Mouse (Mus musculus): ENCODE measurements around the gene Metap2. TPM values are rescaled to one million over a fixed set of nuclear protein-coding genes. Genes with fewer than 3 reads are reported as not detected.

The Metap2 gene
- polyA plus RNA-seq, 1 experiment from 2014 or later, result 193 TPM

DNA sequence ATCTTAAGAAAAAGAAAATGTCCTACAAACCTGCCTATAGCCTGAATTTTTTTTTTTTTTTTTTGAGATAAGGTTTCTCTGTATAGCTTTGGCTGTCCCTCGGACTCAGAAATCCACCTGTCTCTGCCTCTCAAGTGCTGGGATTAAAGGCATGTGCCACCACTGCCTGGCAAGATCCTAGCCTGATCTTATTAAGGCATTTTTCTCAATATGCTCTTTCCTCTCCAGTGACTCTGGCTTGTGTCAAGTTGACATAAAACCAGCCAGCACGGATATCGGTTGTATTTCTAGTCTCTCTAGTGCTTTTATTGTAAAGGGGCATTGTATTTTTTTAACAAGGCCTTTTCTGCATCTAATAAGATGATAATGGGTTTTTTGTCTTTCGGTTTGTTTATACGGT, 27.8 kb upstream of the Metap2 start:
- no peaks in the 10 kb centered on the region for H3K36me3 ChIP-seq
- H3K4me2 ChIP-seq (replicated peaks), result no peak overlapping the region
- H3K27me3 ChIP-seq, result no peaks in the 10 kb centered on the region
- no peak for ATAC-seq (ENCODE audit: low FRiP score, low read depth)
- H3K4me1 ChIP-seq, result no peaks in the 10 kb centered on the region
- no peak overlapping the region for H3K4me3 ChIP-seq
- no peak overlapping the region for H3K9ac ChIP-seq (replicated peaks)
- 83% methylated on average over 5 of the region's 5 CpGs for WGBS
- H3K9me3 ChIP-seq, result no peaks in the 10 kb centered on the region
- H3K27ac ChIP-seq (replicated peaks), result no peak overlapping the region

DNA sequence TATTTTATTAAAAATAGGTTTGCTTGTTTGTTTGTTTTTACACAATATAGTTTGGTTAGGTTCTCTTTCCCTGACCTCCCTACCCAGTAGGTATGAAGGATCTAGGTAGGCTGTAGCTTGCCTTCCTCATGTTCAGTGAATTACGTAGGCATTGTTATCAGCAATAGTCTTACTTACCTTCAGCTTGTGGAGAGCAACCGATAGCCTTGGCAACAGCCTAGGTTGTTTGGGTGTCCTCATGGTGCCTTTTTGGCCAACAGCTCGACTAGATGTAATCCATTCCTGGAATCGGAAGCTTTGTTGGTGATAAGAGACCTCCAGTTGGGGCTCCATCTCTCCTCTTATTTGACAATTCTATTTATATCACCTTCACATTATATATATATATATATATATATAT, 24.3 kb upstream of the Metap2 start:
- Histone ChIP-seq H3K4me1 (peaks cover 1% of the 10 kb centered on the region; the same call in 1 of the 2 replicates), H3K4me2 (replicated peaks) (no peak overlapping the region), H3K9me3 (no peaks in the 10 kb centered on the region), H3K9ac (replicated peaks) (no peak overlapping the region), H3K36me3 (no peaks in the 10 kb centered on the region), H3K27ac (replicated peaks) (no peak overlapping the region), H3K4me3 (no peak overlapping the region), H3K27me3 (no peaks in the 10 kb centered on the region)
- 91% methylated on average over 4 of the region's 4 CpGs for WGBS
- no peak for ATAC-seq (ENCODE audit: low FRiP score, low read depth)

DNA sequence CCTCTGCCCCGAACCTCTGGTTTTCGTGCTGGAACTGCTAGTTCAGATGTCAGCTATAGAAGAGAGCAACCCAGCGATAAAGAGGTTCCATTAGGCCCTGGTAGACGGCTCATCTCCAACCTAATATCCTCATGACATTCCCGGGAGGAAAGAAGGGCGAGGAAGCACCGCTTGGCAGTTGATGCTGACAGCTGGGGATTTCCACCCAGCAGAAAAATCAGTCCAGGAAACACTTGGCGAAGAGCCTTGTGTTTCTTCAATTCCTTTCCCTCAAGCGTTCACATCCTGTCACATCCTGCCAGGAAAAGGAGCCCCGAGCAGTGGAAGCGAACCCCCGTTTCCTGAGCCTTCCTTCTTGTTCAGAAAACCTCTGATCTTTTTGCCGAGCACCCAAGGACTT, 22.3 kb upstream of the Metap2 start:
- H3K4me1 ChIP-seq, result peaks cover 14% of the 10 kb centered on the region; the same call in 1 of the 2 replicates
- H3K36me3 ChIP-seq, result no peaks in the 10 kb centered on the region
- no peak overlapping the region for H3K27ac ChIP-seq (replicated peaks)
- no peak overlapping the region for H3K4me2 ChIP-seq (replicated peaks)
- no peak overlapping the region for H3K4me3 ChIP-seq
- no peak overlapping the region for H3K9ac ChIP-seq (replicated peaks)
- H3K27me3 ChIP-seq, result no peaks in the 10 kb centered on the region
- whole genome bisulfite sequencing, result 82% methylated on average over 13 of the region's 13 CpGs
- H3K9me3 ChIP-seq, result no peaks in the 10 kb centered on the region
- no peak for ATAC-seq (ENCODE audit: low FRiP score, low read depth)

DNA sequence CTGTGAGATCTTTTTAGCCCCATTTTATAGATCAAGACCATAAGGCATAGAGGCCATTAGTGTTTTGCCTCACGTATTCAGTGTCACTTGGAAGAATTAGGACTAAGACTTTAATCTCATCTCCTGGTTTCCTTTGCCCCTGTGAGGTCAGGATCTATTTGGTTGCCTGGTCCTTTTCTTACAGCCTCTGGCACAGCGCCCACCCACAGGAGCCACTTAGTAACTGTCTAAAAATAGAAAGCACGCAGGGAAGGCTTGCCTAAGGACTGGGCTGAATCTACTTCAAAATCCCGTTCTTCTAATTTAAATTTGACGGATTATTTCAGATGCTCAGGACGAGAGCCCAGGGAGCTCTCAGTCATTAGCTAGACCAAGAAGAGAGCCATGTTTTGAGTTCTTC, 21.8 kb upstream of the Metap2 start:
- no peak overlapping the region for H3K4me3 ChIP-seq
- 68% methylated on average over 6 of the region's 6 CpGs for WGBS
- H3K27ac ChIP-seq (replicated peaks), result no peak overlapping the region
- peaks cover 14% of the 10 kb centered on the region; the same call in 1 of the 2 replicates for H3K4me1 ChIP-seq
- H3K36me3 ChIP-seq, result no peaks in the 10 kb centered on the region
- H3K27me3 ChIP-seq, result no peaks in the 10 kb centered on the region
- ATAC-seq (ENCODE audit: low FRiP score, low read depth), result no peak
- H3K9me3 ChIP-seq, result no peaks in the 10 kb centered on the region
- H3K9ac ChIP-seq (replicated peaks), result no peak overlapping the region
- no peak overlapping the region for H3K4me2 ChIP-seq (replicated peaks)

DNA sequence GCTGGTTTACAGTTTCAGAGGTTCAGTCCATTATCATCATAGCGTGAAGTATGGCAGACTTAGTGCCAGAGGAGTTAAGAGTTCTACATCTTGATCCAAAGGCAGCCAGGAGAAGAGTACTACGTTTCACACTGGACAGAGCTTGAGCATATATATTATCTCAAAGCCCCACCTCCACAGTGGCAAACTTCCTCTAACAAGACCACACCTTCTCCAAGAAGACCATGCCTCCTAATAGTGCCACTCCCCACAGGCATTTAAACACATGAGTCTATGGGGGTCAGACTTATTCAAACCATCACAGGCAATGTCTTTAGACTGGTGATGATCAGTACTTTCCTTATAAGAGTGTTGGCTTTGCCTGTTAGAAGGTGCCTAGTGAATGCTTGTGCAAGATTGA, 21.2 kb upstream of the Metap2 start:
- H3K9me3 ChIP-seq, result no peaks in the 10 kb centered on the region
- no peak for ATAC-seq (ENCODE audit: low FRiP score, low read depth)
- no peaks in the 10 kb centered on the region for H3K36me3 ChIP-seq
- H3K9ac ChIP-seq (replicated peaks), result no peak overlapping the region
- H3K4me3 ChIP-seq, result no peak overlapping the region
- peaks cover 14% of the 10 kb centered on the region; the same call in 1 of the 2 replicates for H3K4me1 ChIP-seq
- WGBS, result 91% methylated on average over 2 of the region's 2 CpGs
- H3K4me2 ChIP-seq (replicated peaks), result no peak overlapping the region
- no peaks in the 10 kb centered on the region for H3K27me3 ChIP-seq
- no peak overlapping the region for H3K27ac ChIP-seq (replicated peaks)

DNA sequence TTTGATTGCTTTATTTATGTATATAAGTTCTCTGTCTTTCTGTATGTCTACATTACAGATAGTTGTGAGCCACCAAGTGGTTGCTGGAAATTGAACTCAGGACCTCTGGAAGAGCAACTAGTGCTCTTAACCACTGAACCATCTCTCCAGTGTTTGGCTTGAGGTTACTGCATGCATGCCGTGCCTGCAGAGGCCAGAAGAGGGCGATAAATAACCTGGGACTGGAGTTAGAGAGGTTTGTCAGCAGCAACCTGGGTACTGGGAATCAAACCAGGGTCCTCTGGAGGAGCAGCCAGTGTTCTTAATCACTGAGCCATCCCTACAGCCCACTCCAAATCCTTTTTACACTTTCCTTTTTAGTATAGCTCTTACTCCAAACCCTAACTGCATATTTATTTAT, 19.9 kb upstream of the Metap2 start:
- Histone ChIP-seq H3K4me1 (peaks cover 14% of the 10 kb centered on the region; the same call in 1 of the 2 replicates), H3K4me2 (replicated peaks) (no peak overlapping the region), H3K4me3 (no peak overlapping the region), H3K27ac (replicated peaks) (no peak overlapping the region), H3K9ac (replicated peaks) (no peak overlapping the region), H3K27me3 (no peaks in the 10 kb centered on the region), H3K9me3 (no peaks in the 10 kb centered on the region), H3K36me3 (no peaks in the 10 kb centered on the region)
- no peak for ATAC-seq (ENCODE audit: low FRiP score, low read depth)
- 78% methylated on average over 2 of the region's 2 CpGs for WGBS

DNA sequence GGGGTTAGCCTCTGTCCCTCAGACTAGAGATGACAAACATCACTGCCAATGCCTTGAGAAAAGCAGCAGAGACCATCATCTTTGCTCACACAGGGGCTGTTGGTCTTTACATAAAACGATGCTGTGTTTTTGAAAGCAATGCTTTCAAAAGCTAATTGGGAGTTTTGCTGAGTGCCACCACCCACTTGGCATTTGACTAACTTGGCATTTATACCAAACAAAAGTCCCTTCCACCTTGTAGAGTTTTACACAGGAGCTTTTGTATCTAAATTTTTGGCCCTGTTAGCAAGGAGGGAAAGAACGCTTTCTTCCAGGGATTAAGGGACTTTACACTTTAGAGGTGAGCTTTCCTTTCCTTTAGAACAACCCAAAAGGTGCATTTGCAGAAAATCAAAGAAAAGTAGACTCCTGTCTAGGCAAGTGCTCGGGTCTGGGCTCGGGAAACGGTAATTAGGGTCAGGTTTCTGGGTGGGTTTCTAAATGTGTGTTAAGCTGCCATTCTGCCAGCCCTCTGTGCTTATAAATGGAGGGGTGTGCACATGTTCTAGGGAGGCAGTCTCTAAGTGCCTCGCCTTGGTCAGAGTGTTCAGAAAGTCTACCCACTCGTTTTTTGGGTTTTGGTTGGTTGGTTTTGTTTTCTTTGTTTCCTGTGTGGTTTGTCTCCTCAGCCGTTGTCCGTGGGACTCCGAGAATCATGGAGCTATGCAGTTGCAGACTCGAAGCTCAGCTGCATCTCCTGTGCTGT, 18.8 kb upstream of the Metap2 start:
- no peak overlapping the region for H3K4me3 ChIP-seq
- no peaks in the 10 kb centered on the region for H3K36me3 ChIP-seq
- no peaks in the 10 kb centered on the region for H3K9me3 ChIP-seq
- H3K27ac ChIP-seq (replicated peaks), result no peak overlapping the region
- H3K9ac ChIP-seq (replicated peaks), result no peak overlapping the region
- ATAC-seq (ENCODE audit: low FRiP score, low read depth), result no peak
- H3K4me1 ChIP-seq, result peaks cover 14% of the 10 kb centered on the region; the same call in 1 of the 2 replicates
- H3K27me3 ChIP-seq, result no peaks in the 10 kb centered on the region
- H3K4me2 ChIP-seq (replicated peaks), result no peak overlapping the region
- WGBS, result 44% methylated on average over 11 of the region's 11 CpGs

DNA sequence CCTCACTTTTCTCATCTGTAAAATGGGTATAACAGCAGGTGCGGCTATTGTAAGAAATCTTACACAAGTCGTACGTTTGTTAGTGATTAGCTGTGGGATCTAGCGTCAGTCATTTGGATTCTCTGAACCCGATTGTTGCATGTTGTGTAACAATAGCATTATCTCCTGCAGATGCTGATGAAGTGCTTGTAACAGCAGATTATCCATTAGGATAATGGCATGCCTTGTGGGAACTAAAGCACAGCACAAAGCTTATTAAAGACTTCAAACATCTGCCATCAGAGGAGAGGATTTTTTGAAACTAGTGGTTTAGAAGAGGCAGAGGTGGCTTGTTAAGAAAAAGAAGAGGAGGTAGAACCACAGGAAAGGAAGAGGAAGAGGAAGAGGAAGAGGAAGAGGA, 16.6 kb upstream of the Metap2 start:
- Histone ChIP-seq H3K36me3 (no peaks in the 10 kb centered on the region), H3K4me1 (peaks cover 14% of the 10 kb centered on the region; the same call in 1 of the 2 replicates), H3K9ac (replicated peaks) (no peak overlapping the region), H3K27ac (replicated peaks) (no peak overlapping the region), H3K9me3 (no peaks in the 10 kb centered on the region), H3K4me3 (no peak overlapping the region), H3K27me3 (no peaks in the 10 kb centered on the region), H3K4me2 (replicated peaks) (no peak overlapping the region)
- WGBS, result 72% methylated on average over 5 of the region's 5 CpGs
- ATAC-seq (ENCODE audit: low FRiP score, low read depth), result no peak

DNA sequence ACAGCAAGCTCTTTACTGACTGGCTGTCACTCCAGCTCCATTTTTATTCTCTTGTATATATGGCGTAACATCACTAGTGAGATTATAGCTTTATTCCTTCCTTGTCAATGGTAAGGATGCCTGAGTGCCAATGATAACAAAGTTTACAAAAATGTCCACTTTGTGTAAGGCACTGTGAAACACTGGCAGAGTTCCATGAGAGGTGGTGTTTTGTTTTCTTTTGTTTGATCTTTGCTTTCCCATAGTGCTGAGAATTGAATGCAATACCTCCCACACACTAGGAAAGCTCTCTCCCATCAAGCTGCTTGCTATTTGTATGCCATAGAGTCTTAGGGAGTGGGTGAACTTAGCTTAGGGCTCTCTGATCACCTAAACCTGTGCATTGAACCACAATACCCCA, 16.0 kb upstream of the Metap2 start:
- Histone ChIP-seq H3K4me2 (replicated peaks) (no peak overlapping the region), H3K9me3 (no peaks in the 10 kb centered on the region), H3K9ac (replicated peaks) (no peak overlapping the region), H3K4me3 (no peak overlapping the region), H3K27me3 (no peaks in the 10 kb centered on the region), H3K4me1 (peaks cover 14% of the 10 kb centered on the region; the same call in 1 of the 2 replicates), H3K36me3 (no peaks in the 10 kb centered on the region), H3K27ac (replicated peaks) (no peak overlapping the region)
- no peak for ATAC-seq (ENCODE audit: low FRiP score, low read depth)
- WGBS, result 93% methylated on average over 1 of the region's 1 CpGs

DNA sequence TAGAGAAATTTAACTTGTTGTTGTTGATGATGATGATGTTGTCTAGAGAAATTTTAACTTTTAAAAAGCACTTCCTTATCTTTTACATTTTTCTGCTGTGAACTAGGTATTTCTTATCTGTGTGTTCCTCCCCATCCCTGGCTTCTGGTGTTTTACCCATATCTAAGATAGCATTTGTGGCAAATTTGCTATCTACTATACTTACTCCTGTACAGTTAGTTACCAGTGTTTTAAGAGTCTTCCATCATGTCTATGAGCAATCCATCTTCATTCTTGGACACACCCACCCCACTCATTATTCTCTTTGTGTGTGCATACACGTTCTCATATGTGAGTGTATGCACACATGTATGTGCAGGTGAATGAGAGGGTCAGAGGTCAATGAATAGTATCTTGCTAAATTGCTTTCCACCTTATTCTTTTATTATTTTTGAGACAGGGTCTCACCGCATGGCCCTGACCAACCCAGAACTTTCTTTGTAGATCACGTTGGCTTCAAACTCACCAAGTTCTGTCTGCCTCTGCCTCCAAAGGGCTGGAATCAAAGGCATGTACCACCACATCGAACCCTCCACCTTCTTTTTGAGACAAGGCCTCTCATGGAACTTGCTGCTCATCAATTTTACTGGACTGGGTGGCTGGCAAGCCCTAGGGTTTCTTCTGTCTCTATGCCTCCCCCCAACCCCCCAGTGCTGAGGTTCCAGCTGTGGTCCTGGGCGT, 15.4 kb upstream of the Metap2 start:
- Histone ChIP-seq H3K36me3 (no peaks in the 10 kb centered on the region), H3K9ac (replicated peaks) (no peak overlapping the region), H3K4me2 (replicated peaks) (no peak overlapping the region), H3K27me3 (no peaks in the 10 kb centered on the region), H3K4me3 (no peak overlapping the region), H3K9me3 (no peaks in the 10 kb centered on the region), H3K4me1 (peaks cover 14% of the 10 kb centered on the region; the same call in 1 of the 2 replicates), H3K27ac (replicated peaks) (no peak overlapping the region)
- WGBS, result 91% methylated on average over 5 of the region's 5 CpGs
- no peak for ATAC-seq (ENCODE audit: low FRiP score, low read depth)

DNA sequence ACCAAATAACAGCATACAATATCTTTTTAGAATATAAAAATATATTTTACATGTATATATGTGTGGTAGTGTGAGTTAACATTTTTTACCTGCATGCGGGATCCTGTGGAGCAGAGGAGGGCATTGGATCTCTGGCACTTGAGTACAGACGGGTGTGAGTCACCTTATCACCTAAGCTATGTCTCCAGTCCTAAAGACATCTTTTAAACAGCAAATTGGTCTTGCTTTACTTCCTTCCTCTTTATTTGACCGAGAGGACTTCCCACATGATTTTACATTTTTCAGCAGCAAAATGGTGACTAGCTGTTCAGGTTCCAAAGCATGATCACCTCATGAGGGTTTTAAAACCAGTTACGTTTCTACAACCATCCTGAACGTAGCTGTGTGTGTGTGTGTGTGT, 14.4 kb upstream of the Metap2 start:
- Histone ChIP-seq H3K27ac (replicated peaks) (no peak overlapping the region), H3K27me3 (no peaks in the 10 kb centered on the region), H3K4me1 (peaks cover 14% of the 10 kb centered on the region; the same call in 1 of the 2 replicates), H3K9me3 (no peaks in the 10 kb centered on the region), H3K36me3 (no peaks in the 10 kb centered on the region), H3K4me2 (replicated peaks) (no peak overlapping the region), H3K4me3 (no peak overlapping the region), H3K9ac (replicated peaks) (no peak overlapping the region)
- no peak for ATAC-seq (ENCODE audit: low FRiP score, low read depth)
- WGBS, result 81% methylated on average over 5 of the region's 5 CpGs

DNA sequence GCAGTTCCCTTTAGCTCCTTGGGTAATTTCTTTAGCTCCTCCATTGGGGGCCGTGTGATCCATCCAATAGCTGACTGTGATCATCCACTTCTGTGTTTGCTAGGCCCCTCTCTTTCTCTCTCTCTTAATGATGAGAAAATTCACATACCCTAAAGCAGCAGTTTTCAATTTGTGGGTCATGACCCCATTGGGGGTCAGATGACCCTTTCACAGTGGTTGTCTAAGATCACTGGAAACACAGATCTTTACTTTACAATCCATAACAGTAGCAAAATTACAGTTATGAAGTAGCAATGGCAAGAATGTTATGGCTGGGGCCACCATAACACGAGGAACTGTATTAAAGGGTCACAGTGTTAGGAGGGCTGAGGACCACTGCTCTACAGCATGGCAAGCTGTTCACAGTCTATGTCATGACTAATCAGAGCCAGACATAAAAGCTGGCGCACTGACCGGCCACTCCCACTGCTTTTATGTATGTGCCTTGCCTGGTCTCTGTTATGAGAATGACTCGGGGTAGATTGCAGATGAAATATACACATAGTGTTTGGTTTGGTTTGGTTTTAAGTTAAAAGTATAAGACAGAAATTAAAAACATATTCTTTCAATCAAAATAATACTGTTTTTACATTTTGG, 13.0 kb upstream of the Metap2 start:
- H3K27me3 ChIP-seq, result no peaks in the 10 kb centered on the region
- WGBS, result 76% methylated on average over 5 of the region's 5 CpGs
- H3K4me1 ChIP-seq, result peaks cover under 1% of the 10 kb centered on the region; the same call in 1 of the 2 replicates
- H3K27ac ChIP-seq (replicated peaks), result no peak overlapping the region
- no peak for ATAC-seq (ENCODE audit: low FRiP score, low read depth)
- no peak overlapping the region for H3K4me2 ChIP-seq (replicated peaks)
- H3K9ac ChIP-seq (replicated peaks), result no peak overlapping the region
- H3K36me3 ChIP-seq, result no peaks in the 10 kb centered on the region
- no peaks in the 10 kb centered on the region for H3K9me3 ChIP-seq
- no peak overlapping the region for H3K4me3 ChIP-seq

Measured in midbrain, embryonic 12.5 days (tissue).